Mouse (Mus musculus) thymus, adult 2 months (tissue): ENCODE data around the gene Hepacam2. TPM values are rescaled to one million over a fixed set of nuclear protein-coding genes. Genes with fewer than 3 reads are reported as not detected.

Experiments used
- DNase-seq: peaks from one replicate; pipeline ENCODE4 v3.0.0; 2021
- H3K27ac ChIP-seq: fragments of 200-500 bp; 2 replicates; pipeline ENCODE4 v1.5.1; 2012; ENCODE audit warnings: low read length, control low read depth; ENCODE audit not compliant: control insufficient read depth, insufficient read depth
- H3K27me3 ChIP-seq: fragments of 200-500 bp; 2 replicates; pipeline ENCODE4 v1.6.1; 2012; ENCODE audit warnings: mild to moderate bottlenecking, low read length, moderate library complexity, mixed read lengths; ENCODE audit not compliant: control insufficient read depth, insufficient read depth
- H3K36me3 ChIP-seq: fragments of 200-500 bp; 2 replicates; pipeline ENCODE4 v1.6.1; 2012; ENCODE audit warnings: mild to moderate bottlenecking, low read length, moderate library complexity; ENCODE audit not compliant: control insufficient read depth, insufficient read depth
- H3K4me1 ChIP-seq: fragments of 200-500 bp; replicated peaks from 2 replicates; pipeline ENCODE4 v1.6.1; 2012; ENCODE audit warnings: low read length; ENCODE audit not compliant: control insufficient read depth, insufficient read depth
- H3K4me3 ChIP-seq: fragments of 200-500 bp; 2 replicates; pipeline ENCODE4 v1.5.1; 2012; ENCODE audit warnings: mild to moderate bottlenecking, low read length, control low read depth, moderate library complexity; ENCODE audit not compliant: control insufficient read depth, insufficient read depth
- CTCF ChIP-seq: fragments of 200-500 bp; IDR thresholded peaks from 2 replicates; pipeline ENCODE4 v1.5.1; 2012; ENCODE audit warnings: mild to moderate bottlenecking, control low read depth, low read length, moderate library complexity, borderline replicate concordance; ENCODE audit not compliant: control insufficient read depth, poor library complexity, insufficient read depth; ENCODE audit errors: extremely low read depth
- POLR2A ChIP-seq: fragments of 200-500 bp; IDR thresholded peaks from 2 replicates; pipeline ENCODE4 v1.6.1; 2012; ENCODE audit warnings: mild to moderate bottlenecking, low read length, control low read depth, moderate library complexity; ENCODE audit not compliant: control insufficient read depth, poor library complexity, insufficient read depth; ENCODE audit errors: extremely low read depth
- WGBS: fragments of 180-500 bp; shearing (Covaris S2); methylation state at CpG from one replicate; pipeline ENCODE4 v1.1.7; 2018; 5-methylcytosine and 5-hydroxymethylcytosine counted together
- polyA plus RNA-seq: library from polyadenylated mRNA; depleted of rRNA; stranded (reverse); fragments of >200 nt; gene quantifications from 2 replicates; pipeline ENCODE4 v1.2.3, GENCODE M21; 2012

The Hepacam2 gene
- polyA plus RNA-seq, 1 experiment, result 4.4 TPM

DNA sequence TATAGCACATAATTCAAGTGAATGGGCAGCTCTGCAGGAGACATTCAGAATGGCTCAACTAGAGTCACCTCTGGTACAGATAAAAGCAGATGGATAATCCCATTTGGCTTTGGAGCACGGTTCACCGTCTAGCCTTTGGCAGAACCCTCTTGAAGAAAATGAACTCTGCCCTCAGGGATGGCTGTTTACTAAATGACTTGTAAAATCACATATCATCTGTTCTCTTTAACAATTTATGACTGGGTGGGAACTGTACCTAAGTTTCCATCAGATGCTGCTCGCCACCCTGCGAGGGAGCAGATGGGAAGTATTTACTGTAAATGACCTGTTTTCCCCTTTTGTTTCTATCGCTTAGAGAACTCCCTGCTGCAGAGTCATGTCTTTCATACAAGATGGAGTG is 18.2 kb downstream of the Hepacam2 start:
- no peaks in the 10 kb centered on the region for H3K36me3 ChIP-seq
- no peak for TF ChIP-seq POLR2A
- no peak for TF ChIP-seq CTCF
- 94% methylated on average over 5 of the region's 5 CpGs for WGBS
- H3K27ac ChIP-seq, result no peak overlapping the region
- H3K4me3 ChIP-seq, result no peak overlapping the region
- no peaks in the 10 kb centered on the region for H3K4me1 ChIP-seq
- no peak for DNase-seq
- no peaks in the 10 kb centered on the region for H3K27me3 ChIP-seq

DNA sequence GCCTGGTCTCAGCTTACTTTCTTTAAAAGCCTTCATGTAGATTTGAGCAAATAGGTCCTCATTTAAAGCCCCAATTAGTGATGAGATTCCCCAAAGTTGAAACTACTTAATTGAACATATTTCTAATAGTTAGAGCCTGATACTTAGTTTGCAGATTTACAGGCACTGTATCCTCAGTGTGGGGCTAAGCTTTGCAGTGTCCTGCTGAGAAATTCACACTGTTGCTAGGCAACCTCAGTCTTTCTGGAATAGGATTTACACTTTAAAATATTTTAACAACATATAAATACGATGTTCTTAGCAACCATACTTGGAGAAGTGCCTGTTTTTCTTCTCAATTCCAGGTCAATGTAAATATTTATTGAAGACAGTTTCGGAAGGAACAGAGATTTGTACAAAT is 21.8 kb downstream of the Hepacam2 start:
- 87% methylated on average over 2 of the region's 2 CpGs for WGBS

DNA sequence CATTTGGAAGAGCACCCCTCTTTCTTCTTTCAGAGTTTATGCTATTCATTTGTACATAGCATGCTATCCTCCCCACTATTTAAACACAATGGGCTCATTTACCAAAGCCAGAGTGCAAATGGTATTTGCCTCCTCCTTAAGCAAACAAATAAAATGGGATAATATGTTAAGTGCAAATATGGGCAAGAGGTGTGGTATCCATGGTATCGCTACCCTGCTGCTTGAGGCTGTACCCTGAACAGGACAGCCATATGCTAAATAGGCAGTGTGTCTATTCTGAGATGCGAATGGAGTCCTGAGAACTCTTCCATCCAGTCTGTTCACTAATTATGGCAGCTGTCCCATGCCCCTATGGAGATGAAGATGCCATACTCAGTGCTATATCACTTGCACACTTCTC is 27.4 kb downstream of the Hepacam2 start:
- no peak for TF ChIP-seq POLR2A
- no peak for TF ChIP-seq CTCF
- Histone ChIP-seq H3K27ac (no peak overlapping the region), H3K4me3 (no peak overlapping the region), H3K4me1 (no peaks in the 10 kb centered on the region), H3K27me3 (no peaks in the 10 kb centered on the region), H3K36me3 (no peaks in the 10 kb centered on the region)
- no peak for DNase-seq
- 78% methylated on average over 2 of the region's 2 CpGs for WGBS

More for the DNA sequence above, 21.8 kb downstream of the Hepacam2 start:
- TF ChIP-seq POLR2A, result no peak
- no peak for DNase-seq
- Histone ChIP-seq H3K4me1 (no peaks in the 10 kb centered on the region), H3K4me3 (no peak overlapping the region), H3K27me3 (no peaks in the 10 kb centered on the region), H3K27ac (no peak overlapping the region), H3K36me3 (no peaks in the 10 kb centered on the region)

DNA sequence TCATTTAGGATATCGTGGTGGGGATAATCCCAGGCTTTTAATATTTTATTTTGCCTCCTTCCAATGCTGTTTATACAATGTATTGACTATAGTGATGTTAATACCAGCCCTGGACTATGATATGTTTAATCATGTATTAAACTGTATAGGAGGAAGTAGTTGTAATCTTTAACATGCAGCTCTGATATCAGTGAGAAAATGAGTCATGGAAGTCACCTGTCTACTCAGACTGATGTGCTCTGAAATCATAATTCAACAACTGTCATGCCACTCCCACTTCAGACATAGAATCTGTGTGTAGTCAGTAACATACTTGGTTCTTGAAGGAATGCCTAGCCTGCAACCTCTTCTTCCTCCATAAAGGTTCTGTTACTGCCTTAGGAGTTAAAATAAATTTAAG is 29.5 kb downstream of the Hepacam2 start:
- TF ChIP-seq CTCF, result no peak
- no peak for TF ChIP-seq POLR2A
- Histone ChIP-seq H3K36me3 (no peaks in the 10 kb centered on the region), H3K27ac (no peak overlapping the region), H3K27me3 (no peaks in the 10 kb centered on the region), H3K4me3 (no peak overlapping the region), H3K4me1 (no peaks in the 10 kb centered on the region)
- DNase-seq, result no peak
- 41% methylated on average over 1 of the region's 1 CpGs for WGBS

DNA sequence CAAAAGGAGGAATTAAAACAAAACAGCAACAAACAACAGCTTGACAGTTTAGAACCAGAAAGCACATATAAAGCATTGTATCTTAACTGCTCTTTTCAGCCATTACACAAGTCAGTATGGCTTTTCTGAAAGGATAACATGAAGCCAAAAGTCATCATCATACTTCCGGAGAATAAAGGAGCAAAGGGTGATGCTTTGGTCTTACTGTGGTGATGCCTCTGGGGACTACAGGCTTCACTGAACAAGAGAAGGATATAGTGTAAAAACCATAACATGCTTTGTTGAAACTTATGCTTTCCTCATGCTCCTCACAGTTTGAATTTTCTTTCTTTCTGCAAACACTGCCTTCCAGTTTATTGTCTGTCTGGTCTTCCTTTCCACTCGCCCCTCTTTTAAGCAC is 34.5 kb downstream of the Hepacam2 start:
- H3K27me3 ChIP-seq, result no peaks in the 10 kb centered on the region
- no peaks in the 10 kb centered on the region for H3K4me1 ChIP-seq
- no peak overlapping the region for H3K4me3 ChIP-seq
- no peak for TF ChIP-seq POLR2A
- no peaks in the 10 kb centered on the region for H3K36me3 ChIP-seq
- H3K27ac ChIP-seq, result no peak overlapping the region
- 76% methylated on average over 2 of the region's 2 CpGs for WGBS
- no peak for DNase-seq

DNA sequence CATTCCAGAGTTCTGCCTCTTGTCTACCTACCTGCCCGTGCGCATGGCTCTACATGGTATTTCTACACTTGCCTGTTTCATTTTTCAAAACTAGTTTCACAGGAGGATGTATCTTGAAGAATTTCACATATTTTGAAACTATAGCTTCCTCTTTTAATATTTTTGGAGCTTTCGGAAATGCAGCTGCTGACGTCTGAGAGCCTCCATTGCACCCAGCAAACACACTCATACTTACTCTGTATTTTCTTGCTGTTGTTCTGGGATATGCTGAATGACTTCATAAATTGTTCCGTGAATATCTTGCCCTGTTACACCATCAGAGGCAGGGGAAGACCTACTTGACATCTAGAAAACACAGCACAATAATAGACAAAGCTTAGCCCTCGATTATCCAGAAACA is 35.1 kb downstream of the Hepacam2 start:
- no peaks in the 10 kb centered on the region for H3K27me3 ChIP-seq
- H3K36me3 ChIP-seq, result no peaks in the 10 kb centered on the region
- H3K27ac ChIP-seq, result no peak overlapping the region
- WGBS, result 67% methylated on average over 6 of the region's 6 CpGs
- no peaks in the 10 kb centered on the region for H3K4me1 ChIP-seq
- TF ChIP-seq CTCF (no peak), POLR2A (no peak)
- DNase-seq, result no peak
- H3K4me3 ChIP-seq, result no peak overlapping the region

DNA sequence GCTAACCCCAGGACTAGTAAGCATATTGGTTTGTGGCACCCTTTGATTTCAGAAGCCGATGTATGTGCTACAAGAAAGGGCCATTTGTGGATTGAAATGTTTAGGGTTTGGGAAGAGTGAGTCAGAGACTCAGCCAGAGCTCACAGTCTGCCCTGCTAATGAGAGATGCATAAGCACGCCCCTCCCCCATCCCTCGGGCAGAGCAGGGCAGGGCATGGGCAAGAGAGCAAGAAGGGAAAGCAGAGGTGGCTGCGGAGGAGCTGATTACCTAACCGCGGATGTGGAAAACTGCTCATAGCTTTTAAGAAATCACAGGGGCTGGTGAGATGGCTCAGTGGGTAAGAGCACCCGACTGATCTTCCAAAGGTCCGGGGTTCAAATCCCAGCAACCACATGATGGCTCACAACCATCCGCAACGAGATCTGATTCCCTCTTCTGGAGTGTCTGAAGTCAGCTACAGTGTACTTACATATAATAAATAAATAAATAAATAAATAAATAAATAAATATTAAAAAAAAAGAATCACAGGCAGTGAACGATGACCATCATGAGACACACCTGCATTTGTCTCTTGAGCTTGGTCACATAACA is 42.1 kb downstream of the Hepacam2 start:
- Histone ChIP-seq H3K27ac (no peak overlapping the region), H3K4me3 (no peak overlapping the region), H3K36me3 (no peaks in the 10 kb centered on the region), H3K4me1 (no peaks in the 10 kb centered on the region), H3K27me3 (no peaks in the 10 kb centered on the region)
- no peak for DNase-seq
- 62% methylated on average over 11 of the region's 11 CpGs for WGBS
- TF ChIP-seq POLR2A (no peak), CTCF (no peak)
